Mouse (Mus musculus) stomach, embryonic 14.5 days (tissue): Measurements from ENCODE around the gene Hoxc11. TPM values are rescaled to one million over a fixed set of nuclear protein-coding genes. Genes with fewer than 3 reads are reported as not detected.

Experiments
- ATAC-seq: fragments of 200-750 bp; cut with Nextera tagmentation; 2 replicates; pipeline ENCODE4 v1.8.0; 2017; ENCODE audit warnings: low read depth, moderate TSS enrichment; ENCODE audit not compliant: insufficient number of reproducible peaks, insufficient read depth, low FRiP score
- H3K27ac ChIP-seq: fragments of 300-500 bp; sonication (generic); 2 replicates; pipeline ENCODE4 v1.5.1; 2014; ENCODE audit warnings: mild to moderate bottlenecking, low read length, moderate library complexity, mixed read lengths
- H3K27me3 ChIP-seq: fragments of 300-500 bp; sonication (generic); 2 replicates; pipeline ENCODE4 v1.6.1; 2014; ENCODE audit warnings: low read length, control low read depth, mixed read lengths; ENCODE audit not compliant: control insufficient read depth, insufficient read depth
- H3K36me3 ChIP-seq: fragments of 300-500 bp; sonication (generic); 2 replicates; pipeline ENCODE4 v1.6.1; 2014; ENCODE audit warnings: mild to moderate bottlenecking, control low read depth, low read length, moderate library complexity, mixed read lengths; ENCODE audit not compliant: control insufficient read depth, insufficient read depth
- H3K4me1 ChIP-seq: fragments of 300-500 bp; sonication (generic); 2 replicates; pipeline ENCODE4 v1.6.1; 2014; ENCODE audit warnings: low read length, control low read depth, mixed read lengths; ENCODE audit not compliant: control insufficient read depth, insufficient read depth
- H3K4me2 ChIP-seq: fragments of 300-500 bp; sonication (generic); replicated peaks from 2 replicates; pipeline ENCODE4 v1.6.1; 2014; ENCODE audit warnings: low read depth, low read length, control low read depth
- H3K4me3 ChIP-seq: fragments of 300-500 bp; sonication (generic); 2 replicates; pipeline ENCODE4 v1.5.1; 2014; ENCODE audit warnings: low read depth, low read length, control low read depth
- H3K9ac ChIP-seq: fragments of 300-500 bp; sonication (generic); replicated peaks from 2 replicates; pipeline ENCODE4 v1.6.1; 2014; ENCODE audit warnings: low read depth, mild to moderate bottlenecking, control low read depth, low read length, moderate library complexity, mixed read lengths
- H3K9me3 ChIP-seq: fragments of 300-500 bp; sonication (generic); 2 replicates; pipeline ENCODE4 v1.6.1; 2016; ENCODE audit warnings: low read depth, low read length, control low read depth; ENCODE audit not compliant: control insufficient read depth
- WGBS: fragments of 180-500 bp; shearing (Covaris S2); extraction: QIAGEN DNeasy Blood & Tissue Kit; methylation state at CpG from one replicate; pipeline ENCODE4 v1.1.7; 2014; 5-methylcytosine and 5-hydroxymethylcytosine counted together
- polyA plus RNA-seq: library from polyadenylated mRNA; unstranded; fragments of >200 nt; fragmentation: Nextera tagmentation; extraction: Ambion mirVana; gene quantifications from 2 replicates; pipeline ENCODE4 v1.2.1, GENCODE M21; 2014

Gene Hoxc11
- polyA plus RNA-seq, 1 experiment from 2014 or later: not detected

DNA sequence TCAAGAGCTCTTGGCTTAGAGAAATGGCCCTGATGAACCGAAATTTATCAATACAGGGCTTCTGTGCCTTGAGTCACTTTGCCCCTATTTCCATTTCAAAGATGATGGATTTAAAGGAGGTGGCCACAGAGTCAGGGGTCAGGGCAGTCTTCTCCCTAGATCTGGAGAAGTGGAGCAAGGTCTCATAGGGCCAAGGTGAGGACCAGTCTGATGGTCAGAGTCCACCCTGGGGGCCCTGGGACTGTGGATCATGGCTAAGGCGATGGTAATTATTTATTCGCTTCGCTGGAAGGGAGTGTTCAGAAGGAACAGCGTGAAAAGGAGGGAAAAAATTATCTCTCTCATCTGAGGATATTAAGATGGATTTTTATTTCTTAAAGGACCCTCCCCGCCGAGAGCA lies 20.8 kb downstream of the Hoxc11 start:
- Histone ChIP-seq H3K4me3 (no peak overlapping the region), H3K4me2 (no peak overlapping the region), H3K4me1 (no peaks in the 10 kb centered on the region), H3K9me3 (no peaks in the 10 kb centered on the region), H3K9ac (no peak overlapping the region), H3K27me3 (peaks cover 85% of the 10 kb centered on the region), H3K27ac (no peak overlapping the region), H3K36me3 (no peaks in the 10 kb centered on the region)
- WGBS: 5% methylated on average over 7 of the region's 7 CpGs
- ATAC-seq: no peak

- Histone ChIP-seq H3K36me3 (no peaks in the 10 kb centered on the region), H3K9ac (no peak overlapping the region), H3K27me3 (peaks cover 85% of the 10 kb centered on the region), H3K27ac (no peak overlapping the region), H3K4me2 (no peak overlapping the region), H3K9me3 (no peaks in the 10 kb centered on the region), H3K4me3 (no peak overlapping the region), H3K4me1 (no peaks in the 10 kb centered on the region)
- 1% methylated on average over 21 of the region's 21 CpGs for WGBS
- no peak for ATAC-seq
Measured at GRCm38 (mm10) chr15:102975688-102976111, 21.5 kb downstream of the Hoxc11 start.

DNA sequence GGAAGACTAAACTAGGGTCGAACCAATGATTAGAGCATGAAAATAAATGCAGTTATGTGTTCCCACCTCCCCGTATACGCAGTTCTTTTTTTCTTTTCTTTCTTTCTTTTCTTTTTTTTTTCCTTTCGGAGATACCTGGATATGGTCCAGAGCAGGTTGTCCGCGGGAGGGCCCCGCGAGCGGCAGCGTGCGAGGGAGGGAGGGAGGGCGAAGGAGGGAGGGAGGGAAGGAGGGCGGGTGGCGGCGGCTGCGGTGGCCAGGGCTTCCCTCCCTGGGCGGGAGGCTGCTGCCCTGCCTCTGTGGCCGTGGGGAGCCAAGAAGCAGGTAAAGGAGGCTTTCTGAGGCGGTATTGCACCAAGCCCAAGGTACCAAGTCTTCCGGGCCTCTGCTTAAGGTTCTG lies 21.9 kb downstream of the Hoxc11 start, which contains the start of gene Hoxc9:
Hoxc9 (plus strand) TSS at position 269 of the 400 bp plus-strand sequence.
- no peak within 1 kb of the TSS for H3K27ac ChIP-seq
- H3K27me3 ChIP-seq: peaks cover 86% of the 10 kb centered on the region
- H3K9me3 ChIP-seq: no peaks in the 10 kb centered on the region
- no peak within 1 kb of the TSS for H3K4me2 ChIP-seq
- H3K9ac ChIP-seq: no peak within 1 kb of the TSS
- ATAC-seq: no peak
- H3K4me1 ChIP-seq: no peaks in the 10 kb centered on the region
- 2% methylated on average over 12 of the region's 20 CpGs for WGBS
- no peaks in the 10 kb centered on the region for H3K36me3 ChIP-seq
- H3K4me3 ChIP-seq: no peak within 1 kb of the TSS; the same call in 1 of the 2 replicates

GRCm38 (mm10) chr15:102976631-102977422 lies 22.6 kb downstream of the Hoxc11 start:
- WGBS: 1% methylated on average over 37 of the region's 37 CpGs
- Histone ChIP-seq H3K9me3 (no peaks in the 10 kb centered on the region), H3K27ac (no peak overlapping the region), H3K36me3 (no peaks in the 10 kb centered on the region), H3K4me1 (0 out of 2 replicates have a peak, but pooled peaks cover 2% of the 10 kb centered on the region), H3K27me3 (peaks cover 84% of the 10 kb centered on the region), H3K9ac (no peak overlapping the region), H3K4me2 (no peak overlapping the region), H3K4me3 (no peak overlapping the region; the same call in 1 of the 2 replicates)
- ATAC-seq: no peak

GRCm38 (mm10) chr15:102977423-102977974 lies 23.3 kb downstream of the Hoxc11 start:
- Histone ChIP-seq H3K27ac (no peak overlapping the region), H3K9me3 (no peaks in the 10 kb centered on the region), H3K4me2 (no peak overlapping the region), H3K9ac (no peak overlapping the region), H3K4me3 (no peak overlapping the region; the same call in 1 of the 2 replicates), H3K36me3 (no peaks in the 10 kb centered on the region), H3K27me3 (peaks cover 78% of the 10 kb centered on the region), H3K4me1 (0 out of 2 replicates have a peak, but pooled peaks cover 2% of the 10 kb centered on the region)
- 3% methylated on average over 16 of the region's 16 CpGs for WGBS
- no peak for ATAC-seq

GRCm38 (mm10) chr15:102978615-102979515 lies 24.6 kb downstream of the Hoxc11 start:
- H3K4me1 ChIP-seq: 0 out of 2 replicates have a peak, but pooled peaks cover 2% of the 10 kb centered on the region
- H3K4me3 ChIP-seq: no peak overlapping the region
- H3K27ac ChIP-seq: no peak overlapping the region
- H3K36me3 ChIP-seq: no peaks in the 10 kb centered on the region
- H3K4me2 ChIP-seq: no peak overlapping the region
- no peaks in the 10 kb centered on the region for H3K9me3 ChIP-seq
- no peak for ATAC-seq
- WGBS: 6% methylated on average over 13 of the region's 13 CpGs
- H3K9ac ChIP-seq: no peak overlapping the region
- peaks cover 74% of the 10 kb centered on the region for H3K27me3 ChIP-seq

- H3K27me3 ChIP-seq: peaks cover 72% of the 10 kb centered on the region
- no peak overlapping the region for H3K4me3 ChIP-seq
- H3K36me3 ChIP-seq: no peaks in the 10 kb centered on the region
- ATAC-seq: no peak
- H3K4me2 ChIP-seq: no peak overlapping the region
- H3K4me1 ChIP-seq: 0 out of 2 replicates have a peak, but pooled peaks cover 2% of the 10 kb centered on the region
- H3K9me3 ChIP-seq: no peaks in the 10 kb centered on the region
- no peak overlapping the region for H3K9ac ChIP-seq
- no peak overlapping the region for H3K27ac ChIP-seq
- WGBS: 4% methylated on average over 1 of the region's 1 CpGs
Measured at GRCm38 (mm10) chr15:102979936-102980335, 25.7 kb downstream of the Hoxc11 start.

DNA sequence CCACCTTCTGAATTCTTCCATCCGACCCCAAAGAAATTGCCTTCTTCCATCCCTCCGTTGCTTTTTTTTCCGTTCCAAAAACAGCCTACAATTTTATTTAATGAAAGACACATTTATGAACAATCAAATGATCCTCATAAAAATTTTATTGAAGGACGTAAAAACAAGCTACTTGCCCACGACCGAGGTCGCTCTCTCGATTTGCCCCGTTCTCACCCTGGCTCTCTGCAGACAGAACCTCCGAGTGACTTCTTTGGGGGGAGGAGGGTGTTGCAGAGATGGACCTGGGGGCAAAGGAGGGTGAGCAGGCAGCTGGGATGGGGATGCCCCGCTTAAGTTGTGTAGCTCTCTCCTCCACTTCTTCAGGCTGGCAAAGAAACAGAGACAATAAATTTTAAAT lies 26.1 kb downstream of the Hoxc11 start:
- ATAC-seq: no peak
- 5% methylated on average over 11 of the region's 11 CpGs for WGBS
- no peak overlapping the region for H3K27ac ChIP-seq
- peaks cover 73% of the 10 kb centered on the region for H3K27me3 ChIP-seq
- no peaks in the 10 kb centered on the region for H3K9me3 ChIP-seq
- H3K4me3 ChIP-seq: no peak overlapping the region
- no peak overlapping the region for H3K9ac ChIP-seq
- 0 out of 2 replicates have a peak, but pooled peaks cover 2% of the 10 kb centered on the region for H3K4me1 ChIP-seq
- H3K36me3 ChIP-seq: no peaks in the 10 kb centered on the region
- H3K4me2 ChIP-seq: no peak overlapping the region
